Mouse (Mus musculus): ENCODE measurements at regions not wholly inside any gene's neighbourhood (a gene's known extent, or its start where the extent isn't known, plus 50 kb on each side); places are given as distances from the start of the nearest gene placed in this dataset.

GRCm38 (mm10) chr16:49642696-49643095 is 56.3 kb upstream of the Ift57 start:
- TF ChIP-seq CTCF (IDR thresholded peaks at IDR 0.05; ENCODE audit: insufficient read depth, low read length), result no peak
- TF ChIP-seq POLR2A (IDR thresholded peaks at IDR 0.05; ENCODE audit: borderline replicate concordance, extremely low read depth, low read depth, low read length), result no peak

All from lung, adult 2 months (tissue).